Mouse (Mus musculus): ENCODE data around the gene Dpm2.

Gene Dpm2

DNA sequence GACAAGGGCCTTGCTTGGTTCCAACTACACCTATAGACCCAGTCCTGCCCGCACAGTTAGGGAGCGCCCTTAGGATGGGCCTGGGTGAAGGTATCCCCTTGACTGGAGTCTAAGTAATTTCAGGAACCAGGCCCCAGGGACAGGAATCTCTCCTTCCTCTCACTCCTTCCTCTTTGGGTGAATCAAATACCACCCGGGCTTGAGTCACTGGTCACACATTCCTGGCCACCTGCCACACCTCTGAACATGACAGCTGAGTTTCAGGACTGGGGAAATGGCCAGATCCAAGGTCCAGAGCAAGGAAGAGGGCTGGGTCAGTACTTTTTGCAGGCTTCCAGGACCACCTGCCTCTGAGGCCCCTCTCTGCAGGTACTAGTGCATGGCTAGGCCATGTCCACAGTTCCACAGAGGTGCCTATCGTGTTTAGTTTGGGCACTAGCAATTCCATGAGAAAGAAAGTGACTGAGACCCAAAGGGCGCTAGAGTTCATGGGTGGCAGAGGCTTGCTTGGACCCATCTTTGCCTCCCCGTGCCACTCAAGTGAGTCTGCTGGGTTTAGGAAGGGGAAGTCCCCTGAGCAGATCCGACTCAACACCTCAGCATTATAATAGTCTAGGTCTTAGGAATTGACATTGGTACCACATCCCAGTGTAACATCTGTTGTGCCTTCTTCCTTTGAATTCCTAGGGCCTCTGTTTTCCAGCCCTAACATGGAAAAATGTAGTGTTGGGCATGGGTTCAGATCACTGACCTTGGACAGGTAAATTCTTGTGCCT is 22.5 kb upstream of the Dpm2 start:
- no peak for DNase-seq

DNA sequence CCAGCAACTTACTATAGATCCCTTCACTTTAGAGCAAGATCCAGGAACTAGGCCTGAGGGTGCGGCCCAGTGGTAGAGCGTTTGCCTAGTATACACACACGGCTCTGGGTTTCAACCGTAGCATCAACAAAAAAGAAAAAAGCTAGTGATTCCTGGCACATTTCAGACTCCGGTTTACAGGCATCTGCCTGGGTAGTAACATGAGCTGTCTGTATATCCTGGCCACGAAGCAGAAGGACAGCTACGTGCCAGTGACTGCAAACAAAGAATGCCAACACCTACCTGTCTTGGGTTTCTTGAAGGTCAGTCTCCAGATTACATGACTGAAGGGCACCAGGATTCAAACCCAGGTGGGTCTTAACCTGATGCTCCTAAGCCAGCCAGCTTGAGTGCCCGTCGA is 21.5 kb upstream of the Dpm2 start:
- DNase-seq: no peak

DNA sequence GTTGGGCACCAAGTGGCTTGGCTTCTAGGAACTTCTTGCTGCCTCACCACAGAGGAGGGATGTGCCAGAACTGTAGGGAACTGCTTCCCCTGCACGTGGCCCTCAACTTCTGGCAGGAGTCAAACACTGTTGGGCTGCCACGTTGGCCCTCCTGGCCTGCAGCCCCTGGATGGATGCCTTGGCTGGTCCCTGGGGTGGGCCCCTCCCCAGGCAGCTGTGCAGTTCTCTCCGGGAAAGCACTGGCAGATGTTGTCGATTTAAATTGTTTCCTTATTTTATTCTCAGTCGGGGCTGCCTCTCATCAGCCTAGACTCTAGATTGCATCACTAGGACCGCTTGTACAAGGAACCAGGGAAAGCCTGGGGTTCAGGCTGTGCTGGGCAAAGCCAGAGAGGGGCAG is 20.9 kb upstream of the Dpm2 start:
- DNase-seq: no peak

DNA sequence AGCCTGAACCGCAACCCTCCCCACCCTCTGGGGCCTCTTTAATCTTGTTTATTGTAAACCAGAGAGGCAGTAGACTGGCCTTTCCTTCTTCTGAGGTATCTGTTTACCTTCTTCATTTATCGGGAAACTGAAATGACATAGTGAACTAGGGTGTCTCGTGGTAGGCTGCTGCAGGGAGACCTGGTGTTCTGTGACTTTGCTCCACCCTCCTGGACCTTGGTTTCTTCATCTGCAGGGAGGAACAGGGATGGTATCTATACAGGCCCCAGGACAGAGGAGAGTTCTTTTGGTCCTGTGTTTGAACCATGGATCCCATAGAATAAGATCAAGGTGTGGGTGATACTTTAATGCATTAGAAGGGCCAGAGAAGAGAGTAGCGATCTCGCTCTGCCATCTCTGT is 19.4 kb upstream of the Dpm2 start:
- no peak for DNase-seq

DNA sequence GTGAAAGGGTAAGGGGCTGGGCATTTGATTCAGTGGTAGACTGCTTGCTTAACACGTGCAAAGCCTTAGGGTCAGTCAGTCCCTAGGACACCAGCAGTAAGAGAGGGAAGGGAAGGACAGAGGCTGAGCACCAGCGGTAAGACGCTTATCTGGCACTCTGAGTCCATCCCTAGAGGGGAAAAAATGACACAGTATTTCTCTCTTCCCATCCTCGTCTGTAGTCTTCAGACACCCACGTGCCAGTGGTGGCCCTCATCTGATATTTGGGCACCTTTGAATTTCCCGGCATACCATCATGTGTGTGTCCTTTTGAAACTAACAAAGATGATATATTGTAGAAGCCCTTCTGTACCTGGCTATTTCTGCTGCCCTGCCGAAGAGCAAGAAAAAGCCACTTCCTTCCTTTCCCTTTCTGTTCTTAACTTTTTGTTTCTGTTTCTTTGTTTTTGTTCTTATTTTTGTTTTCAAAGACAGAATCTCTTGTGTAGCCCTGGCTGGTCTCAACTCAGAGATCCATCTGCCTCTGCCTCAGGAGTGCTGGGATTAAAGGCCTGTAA is 17.0 kb upstream of the Dpm2 start:
- no peak for DNase-seq

GRCm38 (mm10) chr2:32555484-32555883 is 15.2 kb upstream of the Dpm2 start:
- no peak for DNase-seq

- DNase-seq: no peak
Measured at GRCm38 (mm10) chr2:32556019-32556418, 14.6 kb upstream of the Dpm2 start.

DNA sequence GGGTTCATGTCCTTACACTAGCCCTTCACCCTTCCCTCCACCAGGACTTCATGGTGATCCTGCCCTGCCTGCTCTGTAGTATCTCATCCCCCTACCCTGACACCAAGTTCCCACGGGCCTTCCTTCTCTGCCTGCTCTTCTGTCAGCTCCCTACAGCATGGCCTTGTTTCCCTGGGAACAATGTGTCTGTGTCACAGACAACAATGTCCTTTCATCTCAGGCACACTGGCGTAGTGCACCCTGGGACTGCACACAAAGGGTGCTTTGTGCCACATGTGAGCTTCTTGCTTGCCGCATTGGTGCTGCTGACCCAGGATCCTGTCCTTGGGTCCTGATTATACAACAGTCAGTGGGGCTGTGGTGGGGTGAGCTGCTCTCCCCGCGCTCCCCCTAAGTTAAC is 11.1 kb upstream of the Dpm2 start:
- no peak for DNase-seq

DNA sequence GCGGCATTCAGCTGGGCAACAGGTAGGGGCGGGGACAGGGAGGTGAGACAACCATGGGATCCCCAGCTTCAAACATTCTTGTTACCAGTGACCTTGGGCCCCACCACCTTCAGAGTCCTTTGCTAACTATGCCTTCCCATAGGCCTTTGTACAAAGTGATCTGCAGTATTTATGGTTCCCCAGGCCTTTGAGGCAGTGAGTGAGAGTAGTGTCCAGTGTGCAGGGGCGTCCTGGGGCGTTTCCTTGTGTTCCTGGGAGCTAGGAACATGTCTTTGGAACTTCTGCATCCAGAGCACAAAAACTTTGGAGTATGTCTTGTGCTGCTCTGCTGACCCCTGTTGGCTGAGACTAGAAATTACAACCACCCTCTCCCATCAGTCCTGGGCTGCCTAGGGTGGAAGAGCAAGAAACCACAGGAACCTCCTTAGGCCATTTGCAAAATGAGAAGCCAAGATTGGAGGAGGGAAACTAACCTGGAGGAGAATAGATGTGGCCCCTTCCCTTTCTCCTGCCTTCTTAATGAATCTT is 4.1 kb upstream of the Dpm2 start:
- peak in 1 of 2 experiments; percentile 55 for DNase-seq

- no peak for DNase-seq
Measured at GRCm38 (mm10) chr2:32568149-32568548, 2.5 kb upstream of the Dpm2 start.

DNA sequence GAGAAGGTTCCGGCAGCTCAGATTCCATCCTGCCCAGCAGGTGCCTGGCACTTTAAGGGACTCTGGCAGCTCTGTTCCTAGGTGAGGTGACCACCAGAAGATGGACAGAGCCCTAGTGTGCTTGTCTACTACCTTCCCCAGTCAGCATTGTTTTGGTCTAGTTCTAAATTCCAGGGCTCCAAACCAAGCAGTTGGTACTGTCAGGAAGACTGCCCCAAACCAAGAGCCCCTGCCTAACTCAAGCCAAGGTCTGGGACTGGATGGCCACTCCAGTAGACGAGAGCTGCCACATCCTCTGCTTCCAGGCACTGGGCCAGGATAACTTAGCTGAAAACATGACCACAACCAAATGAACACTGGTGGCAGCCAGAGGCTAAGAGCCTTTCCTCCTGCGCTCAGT is 1.7 kb upstream of the Dpm2 start:
- DNase-seq: no peak

DNA sequence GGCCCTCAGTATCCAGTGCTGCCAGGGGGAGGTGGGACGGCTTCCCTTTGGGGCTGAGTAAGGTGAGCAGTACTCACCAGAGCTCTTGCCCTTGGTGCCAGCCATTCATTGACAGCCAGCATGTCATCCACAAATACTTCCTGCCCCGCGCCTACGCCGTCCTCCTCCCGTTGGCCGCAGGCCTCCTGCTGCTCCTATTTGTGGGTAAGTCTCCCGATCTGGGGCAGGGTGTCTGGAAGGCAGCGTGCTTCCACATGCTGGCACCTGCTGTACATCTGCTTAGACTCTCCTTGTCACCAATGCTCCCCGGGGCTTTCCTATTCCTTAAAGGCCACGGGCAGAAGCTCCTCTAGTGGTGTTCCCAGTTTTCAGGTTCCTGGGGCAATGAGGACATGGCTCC is 1.5 kb downstream of the Dpm2 start:
- no peak for DNase-seq

- DNase-seq: no peak
Measured at GRCm38 (mm10) chr2:32574497-32574896, 3.8 kb downstream of the Dpm2 start, which contains the start of gene Pip5kl1. TSS of gene Pip5kl1 (plus strand) at chr2:32574797.

DNA sequence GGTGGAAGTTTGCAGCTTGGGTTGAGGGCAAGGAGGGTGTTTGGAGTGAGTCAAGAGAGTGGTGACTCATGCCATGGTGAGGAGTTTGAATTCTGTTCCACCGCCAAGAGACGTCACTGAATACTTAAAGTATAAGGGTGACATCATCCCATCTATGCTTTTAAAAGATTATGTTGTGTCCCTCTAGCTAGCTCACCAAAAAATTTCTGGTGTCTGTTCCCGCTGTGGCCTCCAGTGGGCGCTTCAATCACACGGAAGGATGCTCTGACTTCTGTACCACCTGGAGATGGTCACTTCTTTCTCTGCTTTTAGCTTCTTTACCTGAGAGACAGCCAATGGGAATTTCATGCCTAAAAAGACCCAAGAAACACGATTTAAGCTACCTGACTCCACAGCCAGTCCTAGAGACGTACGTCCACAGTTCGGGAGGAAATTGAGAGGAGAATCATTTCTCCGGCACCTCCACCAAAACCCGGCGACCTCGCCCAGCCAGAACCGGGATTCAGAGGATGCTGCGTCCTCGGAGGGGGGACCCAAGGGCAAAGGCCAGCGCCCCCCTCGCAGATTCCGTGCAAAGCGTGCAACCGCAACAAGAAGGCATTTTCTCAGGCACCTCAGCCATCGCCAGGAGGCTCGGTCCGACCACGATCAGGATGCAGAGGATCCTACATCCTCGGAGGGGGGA is 4.4 kb downstream of the Dpm2 start:
- no peak for DNase-seq

DNA sequence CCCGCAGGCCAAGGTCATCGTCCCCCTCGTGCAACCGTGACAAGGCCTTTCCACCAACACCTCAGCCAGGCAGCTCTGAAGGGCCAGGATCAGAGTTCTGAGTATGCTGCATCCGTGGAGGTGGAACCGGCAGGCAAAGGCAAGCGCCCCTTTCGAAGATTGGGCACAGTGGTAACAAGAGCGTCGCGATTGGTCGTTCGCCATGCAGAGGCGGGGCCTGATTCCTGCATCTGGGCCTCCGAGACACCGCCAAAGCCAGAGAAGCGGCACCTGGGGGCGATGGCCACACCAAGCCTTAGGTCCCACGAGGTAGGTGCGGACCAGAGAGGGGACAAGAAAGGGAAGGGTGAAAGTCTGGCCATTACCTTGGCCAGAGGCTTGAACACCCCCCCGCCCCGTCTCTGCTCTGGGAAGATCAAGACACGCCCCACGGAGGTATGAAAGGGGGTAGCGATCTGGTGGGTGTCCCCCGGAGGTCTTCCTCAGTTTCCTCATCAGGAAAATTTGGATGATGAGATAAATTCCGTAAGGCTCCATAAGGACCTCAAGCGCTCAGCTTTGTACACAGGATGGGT is 5.0 kb downstream of the Dpm2 start, which contains the start of gene 9430097D07Rik:
Gene 9430097D07Rik, minus strand, starts transcription at position 99 of the 575 bp plus-strand sequence.
- peak in 1 of 2 experiments; percentile 32 for DNase-seq

DNA sequence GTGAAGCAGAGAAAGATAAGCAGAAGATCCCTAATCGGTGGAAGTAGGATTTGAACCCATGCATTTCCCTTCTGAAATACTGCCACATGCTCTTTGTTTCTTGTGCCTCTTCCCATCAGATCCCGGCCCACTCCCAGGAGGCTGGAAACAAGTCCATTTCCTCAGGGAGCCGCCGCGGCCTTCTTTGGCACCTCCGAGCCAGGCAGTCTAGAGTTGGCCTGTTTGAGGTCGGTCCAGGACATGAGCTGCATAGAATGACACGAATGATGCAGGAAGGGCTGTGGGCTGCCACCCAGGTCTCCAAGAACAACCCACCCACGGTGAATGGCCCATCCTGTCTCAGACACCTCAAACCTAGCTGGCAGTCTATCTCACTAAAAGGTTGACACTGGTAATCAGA is 5.9 kb downstream of the Dpm2 start:
- DNase-seq: no peak

- DNase-seq: no peak
Measured at GRCm38 (mm10) chr2:32578146-32579046, 7.7 kb downstream of the Dpm2 start.

DNA sequence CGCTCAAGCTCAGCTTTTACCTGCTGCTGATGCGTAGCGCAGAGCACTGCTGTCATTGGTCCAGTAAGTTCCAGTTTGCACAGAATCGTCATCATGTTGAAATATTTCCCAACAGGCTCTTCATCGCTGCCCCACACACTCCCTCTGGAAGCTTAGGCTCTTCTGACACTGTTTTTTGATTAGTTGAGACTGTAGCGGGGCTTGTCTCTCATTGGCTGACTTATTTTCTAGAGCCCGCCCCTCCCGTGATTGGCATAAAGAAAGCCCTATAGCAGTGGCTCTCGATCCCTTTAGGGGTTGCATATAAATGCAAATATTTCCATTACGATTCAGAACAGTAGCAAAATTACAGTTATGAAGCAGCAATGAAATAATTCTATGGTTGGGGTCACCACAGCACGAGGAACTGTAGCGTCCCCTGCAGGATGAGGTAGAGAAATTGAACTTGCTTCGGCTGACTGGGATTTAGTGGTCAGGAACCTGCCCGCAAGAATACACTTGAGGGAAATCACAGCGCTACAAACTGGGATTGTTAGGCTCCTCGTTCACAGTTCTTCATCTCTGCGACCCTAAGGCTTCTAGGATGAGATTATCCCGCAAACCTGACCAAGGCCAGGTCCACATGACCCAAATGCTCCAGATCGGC is 10.9 kb downstream of the Dpm2 start:
- no peak for DNase-seq

- peak; percentile 54 to 65 for DNase-seq
Measured at GRCm38 (mm10) chr2:32582830-32583799, 12.5 kb downstream of the Dpm2 start.

DNA sequence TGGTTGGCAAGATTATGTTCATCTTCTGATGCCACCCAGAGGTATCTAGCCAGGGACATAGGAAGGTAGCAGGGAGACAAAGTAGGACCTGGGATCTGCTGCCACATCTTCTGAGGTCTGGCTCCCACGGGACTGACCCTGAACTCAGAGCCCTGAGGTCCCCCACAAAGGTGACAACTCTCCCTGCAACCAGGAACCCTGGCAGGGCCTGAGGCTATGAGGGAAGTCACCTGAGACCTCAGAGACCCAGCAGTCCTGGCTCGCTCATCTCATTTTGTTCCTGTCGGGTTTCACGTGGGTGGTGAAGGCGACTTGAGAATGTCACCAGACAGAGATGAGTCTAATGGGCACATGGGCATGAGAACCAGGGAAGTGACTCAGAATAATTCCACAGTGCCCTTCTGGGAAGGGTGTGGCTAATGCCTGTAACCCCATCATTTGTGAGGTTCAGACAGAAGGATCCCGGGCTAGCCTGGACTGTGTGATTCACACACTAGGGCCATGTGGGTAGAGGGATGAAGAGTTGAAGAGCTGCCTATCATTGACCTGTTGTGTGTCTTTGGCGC is 14.6 kb downstream of the Dpm2 start:
- no peak for DNase-seq
